Mouse (Mus musculus) G1E (cell line): ENCODE data around the gene Cap1.

ENCODE experiments used
- CTCF ChIP-seq: IDR thresholded peaks from 2 replicates; pipeline ENCODE4 v1.5.1; 2012; ENCODE audit warnings: low read depth, low read length, inconsistent platforms, mixed read lengths
- GATA1 ChIP-seq: IDR thresholded peaks from 2 replicates; pipeline ENCODE4 v1.6.1; 2012; ENCODE audit warnings: borderline replicate concordance, low read length, inconsistent platforms, mixed read lengths
- POLR2AphosphoS5 ChIP-seq: IDR thresholded peaks from 2 replicates; pipeline ENCODE4 v1.6.1; 2012; ENCODE audit warnings: low read depth, low read length, inconsistent platforms; ENCODE audit not compliant: insufficient replicate concordance
- TAL1 ChIP-seq: conservative IDR thresholded peaks from 2 replicates; pipeline ENCODE4 v1.6.1; 2012; ENCODE audit warnings: low read depth, low read length, inconsistent platforms, mixed read lengths

- TF ChIP-seq CTCF (no peak), GATA1 (no peak), TAL1 (no peak), POLR2AphosphoS5 (no peak)
Observed at GRCm38 (mm10) chr4:122932239-122932978, 46.6 kb upstream of the Cap1 start.
